Mouse (Mus musculus): ENCODE results near the gene Zfp541.

Zfp541 gene

DNA sequence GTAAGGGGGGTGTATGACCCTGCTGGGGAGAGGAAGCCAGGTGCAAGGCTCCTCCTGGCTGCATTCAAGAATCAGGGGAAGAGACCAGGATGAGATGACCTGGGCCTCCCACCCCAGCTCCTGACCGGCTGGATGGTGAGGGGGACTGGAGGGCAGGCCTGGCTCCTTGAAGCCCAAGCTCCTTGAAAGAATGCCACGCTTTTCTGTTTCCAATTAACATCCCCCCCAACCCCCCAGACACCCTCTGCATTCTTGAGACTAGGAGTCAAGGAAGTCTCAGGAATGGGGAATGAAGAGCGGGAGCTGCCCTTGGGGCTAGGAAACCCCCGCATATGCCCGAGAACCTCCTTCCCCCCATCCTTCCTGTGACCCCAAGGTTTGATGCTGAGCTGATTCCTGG lies 17.1 kb upstream of the Zfp541 start:
- DNase-seq = no peak

- DNase-seq = no peak
Measured at GRCm38 (mm10) chr7:16045538-16045937, 16.1 kb upstream of the Zfp541 start.

DNA sequence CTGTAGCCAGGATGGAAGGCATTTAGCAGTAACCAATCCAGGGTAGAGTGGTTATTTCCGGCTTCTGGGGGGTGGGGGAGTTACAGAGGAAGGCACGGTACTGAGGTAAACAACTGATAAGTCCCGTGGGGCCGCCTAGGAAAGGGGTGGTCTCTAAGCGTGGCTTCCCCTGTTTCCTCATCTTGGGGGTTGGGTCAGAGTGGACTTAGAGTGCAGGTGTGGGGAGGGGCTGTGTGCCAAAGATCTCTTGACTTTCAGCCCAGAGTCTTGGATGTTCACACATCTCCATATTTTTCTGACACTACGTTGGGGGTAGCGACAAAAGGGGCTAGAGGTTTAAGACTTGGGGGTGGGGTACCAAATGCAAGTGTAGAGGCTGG lies 15.5 kb upstream of the Zfp541 start:
- DNase-seq = peak in 1 of 2 experiments; percentile 34

- peak; percentile 73 to 77 for DNase-seq
Measured at GRCm38 (mm10) chr7:16046481-16047337, 14.9 kb upstream of the Zfp541 start.

GRCm38 (mm10) chr7:16047338-16048146 lies 14.1 kb upstream of the Zfp541 start, which contains the start of gene Bicra:
Gene Bicra, minus strand, starts transcription at chr7:16047921.
- DNase-seq = peak; percentile 79 to 87

DNA sequence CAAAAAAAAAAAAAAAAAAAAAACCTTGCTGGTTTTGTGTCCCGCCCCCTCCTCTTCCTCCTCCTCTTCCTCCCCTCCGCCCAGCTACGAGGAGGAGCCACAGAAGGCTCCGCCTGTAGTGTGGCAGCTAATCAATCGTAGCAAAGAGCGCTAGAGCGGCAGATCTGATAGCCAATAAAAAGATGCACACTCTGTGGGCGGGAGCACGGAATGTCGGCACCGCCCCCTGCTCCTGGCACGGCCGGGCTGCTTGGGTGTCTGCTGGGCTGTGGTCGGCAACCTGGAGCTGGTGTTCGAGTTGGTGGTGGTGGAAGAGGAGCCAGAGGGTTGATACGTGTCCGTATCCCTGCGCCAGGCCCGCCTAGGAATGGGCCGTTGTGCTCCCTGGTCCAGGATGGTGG lies 13.4 kb upstream of the Zfp541 start:
- DNase-seq = peak; percentile 96 to 98

- DNase-seq = no peak
Measured at GRCm38 (mm10) chr7:16048675-16049575, 12.7 kb upstream of the Zfp541 start.

DNA sequence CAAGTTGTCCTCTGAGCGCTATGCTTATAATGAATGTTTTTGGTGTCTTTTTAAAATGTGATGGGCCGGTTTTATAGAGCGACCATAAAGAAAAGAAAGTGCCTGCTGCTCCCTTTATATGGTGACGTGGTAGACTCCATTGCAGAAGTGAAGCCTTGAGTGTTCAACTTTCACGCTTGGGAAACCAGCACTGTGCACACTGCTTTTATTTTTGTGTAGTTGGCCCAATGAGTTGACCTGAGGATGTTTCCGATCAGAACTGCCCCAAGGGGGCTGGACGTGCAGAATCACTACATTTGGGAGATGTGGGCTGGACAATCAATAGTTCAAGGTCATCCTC lies 12.1 kb upstream of the Zfp541 start:
- DNase-seq = no peak

- DNase-seq = no peak
Measured at GRCm38 (mm10) chr7:16050600-16050999, 11.0 kb upstream of the Zfp541 start.

- DNase-seq = peak; percentile 75 to 80
Measured at GRCm38 (mm10) chr7:16051883-16052595, 9.6 kb upstream of the Zfp541 start.

DNA sequence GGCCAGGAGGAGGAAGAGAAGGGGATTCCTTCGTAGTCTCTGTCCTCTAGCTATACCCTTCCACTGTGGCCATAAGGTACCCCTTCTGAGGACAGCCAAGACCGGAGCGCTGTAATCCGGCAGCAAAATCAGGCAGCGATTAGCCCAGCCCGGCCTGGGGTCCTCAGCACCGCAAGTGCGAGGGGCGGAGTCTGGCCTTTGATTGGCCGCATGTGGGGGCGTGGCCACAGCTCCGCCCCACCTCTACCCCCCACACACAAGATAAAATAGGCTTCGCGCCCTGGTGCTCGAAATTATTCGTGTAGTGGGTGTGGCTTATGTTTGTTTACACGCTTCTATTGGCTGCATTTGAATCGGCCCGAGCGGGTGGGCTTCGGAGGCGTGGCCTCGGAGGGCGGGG lies 8.9 kb upstream of the Zfp541 start:
- peak; percentile 85 to 88 for DNase-seq

DNA sequence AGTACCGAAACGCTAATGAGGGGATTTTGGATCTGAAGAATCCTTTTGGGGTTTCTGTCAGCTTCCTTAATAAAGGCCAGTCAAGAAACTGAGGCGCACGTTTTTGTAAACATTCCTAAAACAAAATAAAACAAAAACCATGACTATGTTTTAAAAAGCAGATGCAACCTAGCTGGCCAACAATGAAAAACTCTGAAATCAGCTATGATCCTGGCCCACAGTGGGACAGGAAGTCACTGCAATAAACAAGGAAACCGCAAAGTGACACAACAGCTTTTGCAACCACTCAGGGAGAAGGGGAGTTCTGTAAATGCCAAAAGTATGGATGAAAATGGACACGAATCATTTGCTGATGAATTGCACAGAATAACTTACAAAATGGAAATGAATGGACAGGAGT lies 8.5 kb upstream of the Zfp541 start:
- DNase-seq = no peak

DNA sequence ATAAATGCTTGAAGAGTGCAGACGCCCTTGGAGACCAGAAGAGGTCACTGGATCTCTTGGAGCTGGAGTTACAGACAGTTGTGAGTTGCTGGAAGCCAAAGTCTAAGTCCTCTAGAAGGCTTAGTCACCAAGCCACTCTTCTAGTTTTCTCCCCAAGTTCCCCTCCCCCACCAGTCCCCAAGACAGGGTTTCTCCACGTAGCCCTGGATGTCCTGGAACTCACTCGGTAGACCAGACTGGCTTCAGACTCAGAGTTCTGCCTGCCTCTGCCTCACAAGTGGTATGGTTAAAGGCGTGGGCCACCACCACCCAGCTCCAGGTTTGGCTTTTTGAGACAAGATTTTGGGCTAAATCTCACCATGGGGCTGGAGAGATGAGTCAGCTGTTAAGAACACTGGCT lies 6.6 kb upstream of the Zfp541 start:
- no peak for DNase-seq

GRCm38 (mm10) chr7:16055665-16056064 lies 5.9 kb upstream of the Zfp541 start:
- DNase-seq = no peak

- peak; percentile 75 to 82 for DNase-seq
Measured at GRCm38 (mm10) chr7:16056459-16057135, 5.0 kb upstream of the Zfp541 start.

DNA sequence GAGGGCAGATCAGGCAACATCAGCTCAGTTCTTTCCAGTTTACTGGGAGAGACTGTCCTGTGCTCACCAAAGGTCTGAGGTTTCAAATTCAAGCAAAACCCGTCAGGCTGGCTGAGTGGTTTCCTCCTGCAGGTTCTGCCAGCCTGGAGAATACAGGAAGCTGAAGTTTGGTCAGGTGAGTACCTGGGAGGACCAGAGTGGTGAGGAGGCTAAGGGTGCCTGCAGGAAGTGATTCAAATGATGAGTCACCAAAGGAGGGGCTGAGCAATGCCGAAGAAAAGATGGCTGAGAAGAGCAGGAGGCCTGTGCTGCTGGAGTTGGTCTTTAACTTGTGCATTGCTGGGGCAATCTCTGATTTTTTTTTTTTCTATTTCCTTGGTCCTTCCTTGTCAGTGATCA lies 4.5 kb upstream of the Zfp541 start:
- no peak for DNase-seq

DNA sequence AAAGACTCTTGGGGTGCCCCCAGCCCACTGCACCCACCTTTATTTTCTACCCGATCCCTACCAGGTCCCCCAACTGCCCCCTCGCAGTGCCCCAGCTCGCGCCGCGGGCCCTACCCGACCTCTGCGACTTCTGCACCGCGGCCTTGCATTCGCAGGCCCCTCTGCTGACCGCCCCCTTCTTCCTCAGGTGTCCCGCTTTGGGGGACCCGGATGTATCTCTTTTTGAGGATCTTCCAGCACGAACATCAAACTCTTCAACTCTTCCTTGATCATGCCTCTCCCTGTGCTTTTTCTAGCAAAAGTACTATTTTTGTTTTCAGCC lies 446 bp downstream of the Zfp541 start:
- no peak for DNase-seq

GRCm38 (mm10) chr7:16063490-16063889 lies 1.9 kb downstream of the Zfp541 start:
- no peak for DNase-seq

DNA sequence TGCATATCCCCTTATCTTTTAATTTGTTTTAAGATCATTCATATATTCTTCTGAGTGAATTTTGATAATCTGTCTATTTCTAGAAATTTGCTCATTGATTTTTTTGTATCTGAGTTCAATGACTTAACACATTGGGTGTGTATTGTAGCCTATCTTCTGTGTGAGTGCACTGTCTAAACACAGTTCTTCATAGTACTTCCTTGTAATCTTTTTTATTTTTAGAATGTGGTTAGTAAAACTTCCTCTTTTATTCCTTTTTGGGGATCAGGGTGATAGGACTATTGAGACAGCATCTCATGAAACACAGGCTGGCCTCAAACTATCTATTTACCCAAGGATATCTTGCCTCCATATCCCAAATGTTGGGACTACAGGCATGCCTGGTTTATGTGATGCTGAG lies 9.2 kb downstream of the Zfp541 start:
- no peak for DNase-seq

DNA sequence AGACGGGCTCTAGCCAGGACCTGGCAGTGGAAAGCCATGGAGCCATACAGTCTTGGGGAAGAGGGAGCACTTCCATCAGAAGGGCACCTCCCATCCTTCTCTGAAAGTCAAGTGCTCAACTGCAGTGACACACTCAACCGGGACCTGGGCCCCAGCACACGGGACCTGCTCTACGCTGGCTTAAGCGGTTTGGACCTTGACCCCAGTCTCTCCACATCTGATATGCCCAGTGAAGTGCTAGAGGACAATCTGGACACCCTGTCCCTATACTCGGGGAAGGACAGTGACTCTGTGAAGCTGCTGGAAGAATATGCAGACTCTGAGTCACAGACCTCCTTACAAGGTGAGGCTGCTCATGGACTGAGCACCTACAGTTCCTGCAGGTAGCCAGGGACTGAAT lies 10.3 kb downstream of the Zfp541 start:
- DNase-seq = no peak

GRCm38 (mm10) chr7:16079947-16080346 lies 18.3 kb downstream of the Zfp541 start:
- DNase-seq = no peak

DNA sequence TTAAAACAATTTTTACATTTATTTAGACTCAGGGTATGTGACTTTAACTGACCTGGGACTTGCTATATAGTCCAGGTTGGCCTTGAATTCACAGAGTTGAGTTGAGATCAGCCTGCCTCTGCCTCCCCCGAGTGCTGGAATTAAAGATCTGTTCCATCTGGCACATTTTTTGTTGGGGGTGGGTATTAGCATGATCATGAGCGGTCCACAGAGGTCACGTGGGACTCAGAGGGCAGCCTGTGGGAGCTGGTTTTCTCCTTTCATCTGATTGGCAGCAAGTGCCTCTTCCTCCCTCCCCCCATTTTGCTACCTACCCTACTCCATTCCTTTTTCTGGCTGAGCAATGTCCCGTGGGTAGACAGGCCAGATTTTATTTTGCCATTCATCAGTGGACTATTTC lies 19.0 kb downstream of the Zfp541 start:
- no peak for DNase-seq
